Mouse (Mus musculus) mesoderm, embryonic 11.5 days (tissue): ENCODE results near the gene Ppp1r14b.

Experiments
- DNase-seq: peaks from one replicate; pipeline ENCODE4 v3.0.0-alpha.2; 2012; ENCODE audit warnings: low read depth, low spot score

The Ppp1r14b gene

DNA sequence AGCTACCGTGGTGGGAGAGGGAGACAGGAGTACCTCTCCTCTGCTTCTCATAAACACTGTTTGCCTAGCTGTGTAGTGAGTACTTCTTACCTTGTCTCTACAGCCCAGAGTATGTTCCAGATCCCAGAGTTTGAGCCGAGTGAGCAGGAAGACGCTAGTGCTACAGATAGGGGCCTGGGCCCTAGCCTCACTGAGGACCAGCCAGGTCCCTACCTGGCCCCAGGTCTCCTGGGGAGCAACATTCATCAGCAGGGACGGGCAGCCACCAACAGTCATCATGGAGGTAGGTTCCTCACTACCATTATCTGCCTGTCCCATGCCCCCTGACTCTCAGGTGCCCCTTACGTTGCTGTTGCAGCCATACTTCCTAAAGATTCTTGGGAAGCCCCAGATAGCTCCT, 32.0 kb upstream of the Ppp1r14b start:
- DNase-seq = no peak

DNA sequence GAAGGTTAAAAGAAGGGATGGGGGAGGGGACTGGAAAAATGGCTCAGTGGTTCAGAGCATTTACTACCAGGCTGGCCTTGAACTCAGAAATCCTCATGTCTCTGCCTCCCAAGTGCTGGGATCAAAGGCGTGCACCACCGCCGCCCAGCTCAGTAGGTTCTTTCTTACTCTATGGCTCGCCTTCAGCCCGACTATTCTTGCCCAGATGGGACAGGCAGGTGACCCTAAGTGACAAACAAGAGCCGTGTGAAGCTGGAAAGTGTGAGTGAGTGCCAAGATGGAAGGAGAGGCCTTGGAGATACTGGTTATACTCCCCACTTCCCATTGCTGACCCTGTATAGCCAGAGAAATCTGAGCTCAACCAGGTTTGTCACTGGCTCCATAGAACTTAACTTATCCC, 31.1 kb upstream of the Ppp1r14b start:
- DNase-seq = no peak

DNA sequence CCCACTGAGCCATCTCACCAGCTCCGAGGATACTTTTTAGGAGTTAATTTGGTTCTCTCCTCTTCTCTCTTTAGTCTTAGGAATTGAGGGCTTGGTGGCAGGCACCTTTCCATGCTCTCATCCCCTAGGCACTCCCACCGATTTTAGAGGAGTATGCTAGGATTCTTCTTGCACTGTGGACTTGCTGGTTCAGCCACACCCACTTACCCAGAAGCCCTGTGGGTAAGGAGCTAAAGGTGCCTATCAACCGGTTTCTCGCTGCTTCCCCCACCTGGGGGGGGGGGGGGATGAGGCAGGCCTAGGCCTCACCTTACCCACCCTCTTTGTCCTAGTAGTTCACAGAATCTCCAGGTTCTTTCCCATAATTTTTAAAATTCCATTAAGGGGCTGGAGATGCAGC, 27.0 kb upstream of the Ppp1r14b start:
- DNase-seq = no peak

DNA sequence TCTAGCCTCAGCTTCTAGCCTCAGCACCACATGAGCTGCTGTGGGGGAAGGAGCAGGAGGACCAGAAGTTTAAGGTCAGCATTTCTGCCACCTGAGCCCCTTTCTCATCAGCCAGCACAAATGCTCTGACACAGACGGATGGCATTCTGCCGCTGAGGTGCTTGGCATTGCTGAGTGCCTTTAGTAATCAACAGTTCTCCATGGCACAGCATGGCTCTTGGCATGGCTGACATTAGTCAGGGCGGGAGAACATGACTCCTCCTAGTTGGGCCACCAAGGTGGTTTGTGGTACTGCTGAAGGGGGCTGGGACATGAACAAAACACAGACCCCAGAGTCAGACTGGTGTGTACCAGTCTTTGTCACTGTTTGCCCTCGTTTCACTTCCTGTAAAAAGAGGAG, 26.6 kb upstream of the Ppp1r14b start:
- DNase-seq = no peak

DNA sequence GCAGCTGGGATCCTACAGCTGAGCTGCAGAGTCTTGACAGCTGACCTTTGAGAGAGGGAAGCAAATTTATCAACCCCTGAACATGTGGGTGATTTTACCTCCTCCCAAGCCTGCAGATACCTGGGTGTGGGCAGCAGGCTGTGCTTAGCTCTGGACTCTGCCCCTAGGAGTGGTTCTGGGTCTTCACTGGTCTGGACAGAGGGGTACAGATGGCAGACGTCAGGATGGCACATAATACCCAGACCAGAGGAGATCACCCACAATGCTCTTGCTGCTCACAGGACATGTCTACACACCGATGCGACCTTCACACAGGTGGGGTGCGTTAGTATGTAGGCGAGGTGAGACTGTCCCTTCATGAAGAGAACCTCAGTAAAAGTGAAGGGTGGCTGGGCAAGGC, 25.2 kb upstream of the Ppp1r14b start:
- DNase-seq = no peak

DNA sequence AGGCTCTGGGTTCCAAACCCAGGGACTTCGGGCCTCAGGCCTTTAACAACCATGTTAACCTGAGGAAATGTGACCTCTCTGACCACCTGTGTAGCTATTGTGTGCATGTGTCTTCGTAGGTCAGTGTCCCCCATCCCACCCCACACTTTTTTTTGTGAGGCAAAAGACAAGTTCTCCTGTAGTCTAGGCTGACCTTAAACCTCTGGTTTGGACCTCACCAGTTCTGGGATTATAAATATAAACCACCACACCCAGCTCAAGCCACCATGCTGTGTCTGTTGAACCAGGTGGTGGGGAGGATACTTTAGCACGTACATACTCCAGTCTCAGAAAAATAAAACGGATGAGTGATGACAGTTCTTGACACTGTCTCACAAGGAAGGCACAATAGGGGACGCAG, 24.8 kb upstream of the Ppp1r14b start:
- no peak for DNase-seq

DNA sequence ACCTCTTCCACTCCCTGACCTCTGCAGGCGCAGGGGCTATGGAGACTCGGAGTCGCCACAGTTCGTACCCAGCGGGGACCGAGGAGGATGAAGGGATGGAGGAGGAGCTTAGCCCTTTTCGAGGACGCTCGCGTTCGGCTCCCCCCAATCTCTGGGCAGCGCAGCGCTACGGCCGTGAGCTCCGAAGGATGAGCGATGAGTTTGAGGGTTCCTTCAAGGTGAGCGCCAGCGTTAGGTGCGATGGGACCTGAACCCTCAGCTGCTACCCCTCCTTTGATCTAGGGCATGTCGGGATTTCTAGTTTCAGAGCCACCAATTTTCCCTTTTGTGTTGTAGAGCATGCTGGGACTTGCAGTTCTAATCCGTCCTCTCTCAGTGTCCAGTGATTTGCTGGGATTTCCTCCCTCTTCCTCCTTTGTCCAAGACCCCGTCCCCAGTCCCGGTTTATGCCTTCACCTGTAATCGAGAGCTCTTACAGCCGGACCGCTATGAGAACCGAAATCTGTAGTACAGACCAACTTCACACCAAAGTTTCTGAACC, 24.1 kb upstream of the Ppp1r14b start:
- peak; percentile 73 for DNase-seq

DNA sequence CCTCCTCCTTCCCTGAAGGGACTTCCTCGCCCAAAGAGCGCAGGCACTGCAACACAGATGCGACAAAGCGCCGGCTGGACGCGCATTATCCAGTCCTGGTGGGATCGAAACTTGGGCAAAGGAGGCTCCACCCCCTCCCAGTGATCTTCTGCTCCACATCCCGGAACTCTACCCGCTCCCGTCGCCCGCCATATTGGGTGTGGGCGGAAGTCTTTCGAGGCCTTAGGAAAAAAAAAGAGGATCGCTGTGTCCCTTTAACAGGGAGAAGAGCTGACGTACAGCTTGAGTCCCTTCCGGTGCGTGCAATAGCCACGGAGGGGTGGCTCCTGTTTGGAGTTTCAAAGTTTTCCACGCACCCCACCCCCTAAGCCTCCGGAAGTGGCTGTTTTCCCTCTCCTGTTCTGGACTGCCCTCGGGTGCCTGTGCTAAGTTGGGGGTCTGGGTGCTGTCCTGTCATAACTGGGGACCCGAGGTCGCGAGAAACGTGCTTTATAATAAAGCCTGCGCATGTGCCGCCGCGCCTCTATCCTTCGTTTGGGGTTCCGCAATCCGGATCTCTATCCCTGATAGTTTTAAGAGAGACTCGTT, 23.3 kb upstream of the Ppp1r14b start:
- DNase-seq = peak; percentile 92

DNA sequence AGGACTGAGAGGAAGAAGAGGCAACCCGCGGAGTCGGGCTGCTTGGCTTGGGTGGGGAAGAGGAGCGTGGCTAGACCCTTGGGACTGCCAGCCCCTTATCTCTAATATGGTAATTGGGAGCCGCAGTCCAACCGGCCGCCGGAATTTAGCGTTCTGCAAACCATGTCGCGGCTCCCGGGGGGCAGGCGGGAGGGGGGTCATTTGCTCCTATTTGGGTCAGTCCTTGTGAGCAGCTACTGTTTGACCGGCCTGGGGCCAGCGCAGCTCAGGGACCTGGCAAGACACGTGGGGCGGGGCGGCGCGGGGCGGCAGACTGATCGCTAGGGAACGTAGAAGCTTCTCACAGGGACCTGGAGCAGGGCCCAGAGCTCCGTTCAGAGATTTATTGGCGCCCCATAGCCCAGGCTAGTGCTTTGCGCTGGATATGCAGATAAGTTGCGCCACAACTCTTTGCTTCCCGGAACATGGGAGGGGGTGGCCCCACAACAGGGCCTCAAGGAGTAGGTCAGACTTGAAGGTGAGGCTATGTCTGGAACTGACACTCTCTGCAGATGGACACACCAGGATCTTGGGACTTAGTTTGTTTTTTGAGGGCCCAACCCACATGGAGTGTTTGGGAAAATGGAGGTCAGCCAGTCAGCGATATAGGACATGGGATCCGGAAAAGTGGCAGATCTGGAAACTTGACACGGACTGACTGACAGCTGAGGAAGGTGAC, 22.6 kb upstream of the Ppp1r14b start:
- peak; percentile 33 for DNase-seq

DNA sequence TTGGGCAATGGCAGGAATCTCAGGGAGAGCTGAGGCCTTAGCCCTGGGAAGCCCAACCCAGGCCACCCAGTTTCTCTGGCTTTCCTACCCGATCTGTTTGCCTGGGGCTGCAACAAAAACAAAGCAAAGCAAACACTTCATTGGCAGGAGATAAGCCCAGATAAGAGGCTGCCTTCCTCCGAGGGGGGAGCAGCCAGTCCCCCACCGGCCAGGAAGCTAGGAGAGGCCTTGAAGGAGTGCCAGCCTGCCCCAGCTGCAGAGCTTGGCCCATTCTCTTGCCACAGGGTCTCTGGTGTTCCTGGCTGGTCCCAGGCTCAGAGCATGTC, 22.1 kb upstream of the Ppp1r14b start:
- no peak for DNase-seq

DNA sequence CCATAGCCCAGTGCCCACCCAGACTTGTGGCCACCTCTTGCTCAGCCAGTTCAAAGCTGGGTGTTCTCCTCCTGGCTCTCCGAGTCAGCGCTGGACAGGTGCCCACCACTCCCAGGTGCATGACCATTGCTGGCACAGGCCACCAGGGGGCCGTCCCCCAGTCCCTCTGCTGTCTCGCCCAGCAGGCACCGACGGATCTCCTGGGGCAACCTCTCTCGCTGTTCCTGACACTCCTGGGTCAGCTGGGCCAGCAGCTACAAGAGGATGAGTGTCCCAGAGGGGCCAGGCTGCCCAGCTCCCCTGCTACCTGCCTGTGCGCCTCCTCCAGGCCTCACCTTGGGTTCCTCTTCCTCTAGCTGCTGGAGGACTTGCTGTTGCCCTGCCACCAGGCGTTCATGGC, 20.7 kb upstream of the Ppp1r14b start:
- no peak for DNase-seq

DNA sequence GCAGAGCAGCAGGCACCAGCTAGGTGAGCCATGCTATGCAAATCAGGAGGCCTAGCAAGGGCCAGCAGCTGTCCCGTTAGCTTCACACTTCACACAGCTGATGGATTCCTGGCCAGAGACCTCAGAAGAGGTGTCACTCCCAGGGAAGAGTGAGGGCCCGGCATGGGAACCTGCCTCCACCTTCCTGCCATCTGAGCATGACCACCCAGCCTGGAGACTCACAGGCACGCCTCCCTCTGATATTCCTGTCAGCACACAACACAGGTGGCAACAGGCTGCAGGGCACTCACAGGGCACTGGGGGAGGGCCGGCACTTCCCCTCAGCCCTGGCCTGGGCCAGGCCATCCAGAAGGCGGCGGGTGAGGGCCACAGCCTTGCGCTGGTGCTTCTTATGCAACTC, 19.3 kb upstream of the Ppp1r14b start:
- no peak for DNase-seq

DNA sequence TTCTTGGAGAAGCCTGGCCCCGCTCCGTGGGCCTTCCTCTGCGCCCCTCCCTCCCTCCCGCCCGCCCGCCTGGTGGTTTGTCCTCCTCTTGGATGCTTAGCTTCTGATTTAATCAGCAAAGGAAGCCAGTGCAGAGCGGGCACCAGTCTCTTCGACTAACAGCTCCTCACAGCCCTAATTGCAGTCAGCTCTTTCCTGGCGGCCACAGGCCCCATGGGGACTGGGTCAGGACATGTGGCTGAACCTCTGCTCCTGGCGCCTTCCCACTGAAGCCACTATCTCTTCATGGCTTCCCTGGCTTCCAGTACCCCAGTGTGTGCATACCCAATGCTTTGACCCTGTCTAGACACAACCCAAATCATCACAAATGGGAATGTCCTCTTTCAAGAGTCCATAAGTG, 18.3 kb upstream of the Ppp1r14b start:
- DNase-seq = no peak

DNA sequence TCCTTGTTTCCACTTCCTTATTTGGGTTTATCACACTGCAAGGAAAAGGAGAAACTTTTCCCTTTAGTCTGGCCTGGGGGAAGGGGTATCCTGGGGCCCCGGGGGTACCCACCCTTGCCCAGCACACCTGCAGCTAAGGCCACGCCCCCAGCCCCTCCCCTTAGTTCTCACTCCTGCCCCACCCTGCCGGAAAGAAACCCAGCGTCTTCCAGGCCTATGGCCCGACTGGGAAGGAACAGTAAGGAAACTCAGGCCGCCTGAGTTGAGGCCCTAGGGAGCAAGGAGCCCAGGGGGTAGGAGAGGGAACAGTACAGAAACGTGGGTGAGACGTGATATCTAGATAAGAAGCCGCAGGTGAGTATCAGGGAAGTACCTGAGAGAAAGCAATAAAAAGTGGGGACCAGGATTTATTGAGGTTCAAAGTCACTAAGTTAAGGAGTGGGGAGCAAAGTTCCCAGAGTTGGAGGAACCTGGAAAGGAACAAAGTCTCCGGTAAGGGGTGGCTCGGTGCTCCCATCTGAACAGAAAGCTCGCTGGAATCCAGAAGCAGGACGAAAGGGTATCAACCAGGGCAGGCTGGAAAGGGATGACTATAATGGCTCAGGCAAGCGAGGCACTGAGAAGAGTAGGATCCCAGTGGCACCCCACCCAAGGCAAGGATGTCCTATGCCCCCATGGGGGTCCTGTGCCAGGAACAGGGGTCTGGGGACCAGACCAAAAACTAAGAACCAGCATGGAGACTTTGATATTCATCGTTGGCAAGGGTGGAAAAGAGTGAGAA, 6.1 kb upstream of the Ppp1r14b start:
- DNase-seq = no peak

DNA sequence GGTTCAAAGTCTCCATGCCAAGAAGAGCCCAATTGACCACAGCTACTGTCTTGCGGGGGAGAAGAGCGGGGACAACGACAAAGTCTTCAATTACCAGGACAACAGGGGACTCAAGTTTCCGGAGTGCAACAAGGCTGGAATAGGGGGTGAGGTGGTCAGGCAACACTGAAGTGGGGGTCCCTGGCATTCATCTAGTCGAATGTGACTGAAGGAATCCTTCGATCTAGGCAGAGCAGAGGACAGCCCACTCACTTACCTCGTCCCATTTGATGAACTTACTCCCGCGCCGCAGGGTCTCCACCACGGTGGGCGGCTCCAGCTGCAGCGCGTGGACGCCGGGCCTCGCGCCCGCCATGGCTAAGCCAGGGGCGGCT, 5.5 kb upstream of the Ppp1r14b start:
- DNase-seq = no peak

DNA sequence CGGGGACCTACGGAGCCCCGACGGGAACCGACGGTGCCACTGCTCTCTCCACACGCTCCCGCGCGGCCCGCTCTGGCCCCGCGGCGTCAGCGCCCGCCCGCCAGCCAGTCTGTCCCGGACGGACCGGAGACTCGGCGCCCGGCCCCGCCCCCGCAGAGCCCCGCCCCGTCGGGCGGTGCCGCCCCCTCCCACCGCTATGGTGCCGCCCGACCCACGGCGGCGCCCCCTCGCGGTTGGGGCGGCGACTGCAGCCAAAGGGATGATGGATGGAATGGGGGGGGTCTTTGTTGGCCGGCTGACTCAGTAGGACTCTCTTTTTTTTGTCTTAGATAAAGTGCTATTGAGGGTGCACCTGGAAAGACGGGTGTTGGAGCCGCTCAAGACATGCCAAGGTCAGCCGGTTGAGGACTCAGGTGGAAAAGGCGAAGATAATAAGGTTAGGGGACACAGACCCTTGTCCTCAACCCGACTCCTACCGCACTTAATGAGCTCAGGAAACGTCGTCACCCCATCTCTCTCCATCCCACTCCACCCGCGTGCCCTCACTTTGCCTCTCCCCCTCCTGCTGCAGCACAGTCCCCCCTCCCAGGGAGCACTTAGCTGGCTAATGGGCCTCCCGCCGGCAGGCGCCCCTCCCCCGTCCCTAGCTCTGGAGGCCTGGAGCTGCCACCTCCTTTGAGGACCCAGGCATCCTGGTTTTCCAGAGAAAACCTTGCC, 4.9 kb upstream of the Ppp1r14b start:
- peak; percentile 68 for DNase-seq

DNA sequence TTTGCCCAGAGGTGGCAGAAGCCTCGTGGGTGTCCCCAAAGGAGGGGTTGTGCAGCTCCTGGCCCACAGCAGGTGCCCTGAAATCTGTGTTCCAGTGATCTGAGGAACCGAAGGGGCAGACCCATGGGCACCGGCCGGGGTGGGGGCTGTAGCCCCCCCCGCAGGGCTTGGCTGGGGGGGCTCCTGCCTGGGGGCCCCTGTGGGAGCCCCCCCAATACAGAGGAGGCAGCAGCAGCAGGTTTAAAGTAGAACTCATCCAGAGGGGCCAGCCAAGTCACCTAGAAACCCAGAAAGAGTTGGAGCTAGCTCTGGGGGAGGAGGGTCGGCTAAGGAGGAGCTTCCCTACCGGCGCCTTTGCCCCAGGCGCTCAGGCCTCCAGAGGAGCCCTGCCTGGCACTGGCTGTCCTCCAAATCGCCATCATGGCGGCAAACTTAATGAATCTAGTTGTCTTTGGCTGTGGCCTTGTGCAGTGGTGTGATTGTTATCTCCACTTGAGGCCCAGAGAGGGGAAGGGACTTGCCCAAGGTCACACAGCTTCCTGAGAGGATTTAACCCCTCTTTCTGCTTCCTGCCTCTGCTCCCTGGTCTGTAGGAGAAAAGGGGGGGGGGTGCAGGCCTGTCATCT, 4.2 kb upstream of the Ppp1r14b start:
- no peak for DNase-seq

DNA sequence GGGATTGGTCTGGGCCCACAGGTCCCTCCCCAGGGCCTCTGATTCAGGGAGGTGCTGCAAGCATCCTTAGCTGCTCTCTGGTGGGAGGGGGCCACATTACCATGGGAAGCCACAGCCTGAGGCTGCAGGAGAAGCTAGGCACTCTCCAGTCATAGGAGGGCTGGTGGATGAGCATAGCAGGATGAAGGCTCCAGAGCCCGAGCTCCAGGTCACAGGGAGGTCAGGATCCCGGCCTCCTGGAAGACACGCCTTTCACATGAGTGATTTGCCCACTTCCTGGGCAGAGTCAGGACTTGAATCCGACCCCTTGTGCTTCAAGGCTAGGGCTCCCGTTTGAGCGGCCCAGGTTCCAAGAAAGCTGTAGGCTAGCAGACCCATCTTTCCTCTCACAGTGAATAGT, 3.1 kb upstream of the Ppp1r14b start:
- no peak for DNase-seq

DNA sequence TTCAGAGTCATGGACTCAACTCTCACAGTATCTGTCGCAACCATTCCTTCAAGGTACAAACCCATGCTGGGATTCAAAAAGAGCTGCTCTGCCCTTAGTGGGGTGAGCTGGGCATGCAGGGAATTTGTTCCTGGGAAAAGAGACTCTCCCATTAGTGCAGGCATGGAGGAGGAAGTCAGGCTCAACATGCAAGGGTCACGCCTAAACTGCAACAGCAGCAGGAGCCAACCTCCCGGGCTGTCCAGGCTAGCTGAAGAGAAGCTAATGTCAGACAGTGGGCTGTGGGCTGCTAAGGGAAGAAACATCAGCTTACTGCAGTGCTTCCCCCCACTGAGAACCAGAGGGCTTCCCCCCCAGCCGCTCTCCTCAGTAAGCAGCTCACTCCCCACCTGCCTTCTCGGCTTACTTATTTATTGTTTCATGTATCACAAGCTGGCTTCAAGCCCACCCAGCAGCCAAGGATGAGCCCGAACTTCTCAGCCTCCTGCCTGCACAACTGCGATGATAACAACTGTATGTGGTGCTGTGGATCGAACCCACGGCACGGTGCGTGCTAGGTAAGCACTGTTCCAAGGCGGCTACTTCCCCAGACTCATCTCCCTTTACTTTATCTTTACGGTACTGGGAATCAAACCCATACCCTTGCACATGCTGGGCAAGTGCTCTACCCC, 2.4 kb upstream of the Ppp1r14b start:
- DNase-seq = no peak

DNA sequence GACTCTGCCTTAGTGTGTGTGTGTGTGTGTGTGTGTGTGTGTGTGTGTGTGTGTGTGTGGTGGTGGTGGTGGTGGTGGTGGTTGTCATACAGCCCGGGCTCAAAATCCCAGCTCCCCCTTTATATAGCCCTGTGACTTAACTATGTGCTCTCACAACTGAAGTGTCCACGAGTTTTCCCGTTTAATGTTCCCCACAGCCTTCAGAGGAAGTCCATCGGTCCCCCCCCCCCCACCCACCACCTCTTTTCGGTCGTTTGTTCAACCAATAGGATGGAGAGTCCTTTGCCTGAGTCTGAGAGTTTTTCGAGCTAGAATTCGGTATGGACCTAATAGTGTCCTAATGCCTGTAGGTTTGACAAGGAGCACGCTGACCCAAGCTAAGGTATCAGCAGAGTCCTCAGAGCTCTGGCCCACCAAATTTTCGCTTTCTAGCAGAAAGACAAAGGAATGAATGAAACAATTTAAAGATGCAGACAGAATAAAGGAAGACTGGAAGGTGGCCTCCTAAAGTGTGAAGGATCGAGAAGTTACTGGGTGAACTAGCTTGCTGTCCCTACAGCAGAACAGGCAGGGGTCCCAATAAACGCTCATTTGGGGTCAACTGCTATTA, 1.1 kb upstream of the Ppp1r14b start:
- no peak for DNase-seq
